Mouse (Mus musculus) MEL (cell line): ENCODE data around the gene Sycp1. TPM values are rescaled to one million over a fixed set of nuclear protein-coding genes. Genes with fewer than 3 reads are reported as not detected.

ENCODE experiments used
- DNase-seq: peaks from one replicate; pipeline ENCODE4 v3.0.0; 2011; ENCODE audit warnings: low read depth, low spot score
- H3K27ac ChIP-seq: 2 replicates; pipeline ENCODE4 v1.5.1; 2012; ENCODE audit warnings: low read depth, mild to moderate bottlenecking, control low read depth, low read length, moderate library complexity; ENCODE audit not compliant: control insufficient read depth
- H3K27me3 ChIP-seq, 2 experiments: fragments of 150-350 bp in 1 of 2; sonication (generic) in 1 of 2; 2 replicates each; pipeline ENCODE4 v1.6.1; 2012; ENCODE audit warnings: low read length in 2 of 2, mild to moderate bottlenecking in 2 of 2, improper control_type of control experiment in 1 of 2, moderate library complexity in 1 of 2; ENCODE audit not compliant: insufficient read depth in 2 of 2, control insufficient read depth in 1 of 2
- H3K36me3 ChIP-seq, 2 experiments: 2 replicates each; pipeline ENCODE4 v1.6.1; 2012 to 2014; ENCODE audit warnings: low read length in 2 of 2, improper control_type of control experiment in 1 of 2, inconsistent platforms in 1 of 2, mild to moderate bottlenecking in 1 of 2; ENCODE audit not compliant: insufficient read depth in 2 of 2, control insufficient read depth in 1 of 2
- H3K4me1 ChIP-seq, 2 experiments: fragments of 150-350 bp in 1 of 2; sonication (generic) in 1 of 2; 2 replicates each; pipeline ENCODE4 v1.6.1; 2012; ENCODE audit warnings: low read length in 2 of 2, improper control_type of control experiment in 1 of 2, mild to moderate bottlenecking in 1 of 2; ENCODE audit not compliant: insufficient read depth in 2 of 2, control insufficient read depth in 1 of 2
- H3K4me3 ChIP-seq, 2 experiments: fragments of 150-350 bp in 1 of 2; sonication (generic) in 1 of 2; 2 replicates each; pipeline ENCODE4 v1.5.1; 2012; ENCODE audit warnings: low read depth in 2 of 2, low read length in 2 of 2, mild to moderate bottlenecking in 2 of 2, moderate library complexity in 2 of 2, control low read depth in 1 of 2, improper control_type of control experiment in 1 of 2; ENCODE audit not compliant: control insufficient read depth in 1 of 2, insufficient read depth in 1 of 2
- H3K79me2 ChIP-seq: 2 replicates; pipeline ENCODE4 v1.6.1; 2012; ENCODE audit warnings: mild to moderate bottlenecking, low read length, moderate library complexity; ENCODE audit not compliant: control insufficient read depth, poor library complexity, insufficient read depth
- H3K9ac ChIP-seq: 2 replicates; pipeline ENCODE4 v1.6.1; 2012; ENCODE audit warnings: low read depth, mild to moderate bottlenecking, control low read depth, low read length, moderate library complexity; ENCODE audit not compliant: control insufficient read depth, poor library complexity, severe bottlenecking
- H3K9me3 ChIP-seq: fragments of 150-350 bp; sonication (generic); replicated peaks from 2 replicates; pipeline ENCODE4 v1.6.1; 2012; ENCODE audit warnings: mild to moderate bottlenecking, low read length, improper control_type of control experiment, moderate library complexity; ENCODE audit not compliant: insufficient read depth
- BHLHE40 ChIP-seq: IDR thresholded peaks from 2 replicates; pipeline ENCODE4 v1.6.1; 2012; ENCODE audit warnings: low read depth, mild to moderate bottlenecking, inconsistent platforms, low read length, improper control_type of control experiment, borderline replicate concordance
- CHD1 ChIP-seq: IDR thresholded peaks from 2 replicates; pipeline ENCODE4 v1.6.1; 2012; ENCODE audit warnings: low read depth, mild to moderate bottlenecking, inconsistent platforms, low read length, improper control_type of control experiment
- CHD2 ChIP-seq: IDR thresholded peaks from 2 replicates; pipeline ENCODE4 v1.6.1; 2011; ENCODE audit warnings: low read length, improper control_type of control experiment
- CTCF ChIP-seq, 3 experiments: IDR thresholded peaks in 2 of 3; conservative IDR thresholded peaks in 1 of 3; 2 replicates each; pipeline ENCODE4 v1.5.1; 2011 to 2012; ENCODE audit warnings: low read length in 3 of 3, low read depth in 2 of 3, mild to moderate bottlenecking in 2 of 3, improper control_type of control experiment in 1 of 3, inconsistent platforms in 1 of 3, mixed read lengths in 1 of 3, moderate library complexity in 1 of 3; ENCODE audit not compliant: control insufficient read depth in 1 of 3, insufficient read depth in 1 of 3, poor library complexity in 1 of 3, severe bottlenecking in 1 of 3
- ELF1 ChIP-seq: IDR thresholded peaks from 2 replicates; pipeline ENCODE4 v1.6.1; 2014; ENCODE audit warnings: low read depth, mild to moderate bottlenecking, inconsistent platforms, low read length, improper control_type of control experiment, moderate library complexity
- ETS1 ChIP-seq: IDR thresholded peaks from 2 replicates; pipeline ENCODE4 v1.6.1; 2012; ENCODE audit warnings: low read depth, mild to moderate bottlenecking, inconsistent platforms, low read length, improper control_type of control experiment, moderate library complexity
- GABPA ChIP-seq: IDR thresholded peaks from 2 replicates; pipeline ENCODE4 v1.6.1; 2012; ENCODE audit warnings: low read depth, mild to moderate bottlenecking, inconsistent platforms, low read length, improper control_type of control experiment, moderate library complexity
- GATA1 ChIP-seq: IDR thresholded peaks from 2 replicates; pipeline ENCODE4 v1.6.1; 2011; ENCODE audit warnings: low read depth, low read length, improper control_type of control experiment
- JUND ChIP-seq: IDR thresholded peaks from 2 replicates; pipeline ENCODE4 v1.6.1; 2011; ENCODE audit warnings: low read depth, mild to moderate bottlenecking, improper control_type of control experiment, low read length
- MAFK ChIP-seq: IDR thresholded peaks from 2 replicates; pipeline ENCODE4 v1.6.1; 2011; ENCODE audit warnings: low read depth, mild to moderate bottlenecking, low read length, improper control_type of control experiment, borderline replicate concordance
- MAZ ChIP-seq: IDR thresholded peaks from 2 replicates; pipeline ENCODE4 v1.6.1; 2012; ENCODE audit warnings: low read depth, mild to moderate bottlenecking, inconsistent platforms, low read length, improper control_type of control experiment
- MEF2A ChIP-seq: IDR thresholded peaks from 2 replicates; pipeline ENCODE4 v1.6.1; 2014; ENCODE audit warnings: low read depth, mild to moderate bottlenecking, inconsistent platforms, low read length, improper control_type of control experiment; ENCODE audit not compliant: poor library complexity, insufficient replicate concordance, severe bottlenecking; ENCODE audit errors: extremely low read depth
- MXI1 ChIP-seq: IDR thresholded peaks from 2 replicates; pipeline ENCODE4 v1.6.1; 2011; ENCODE audit warnings: mild to moderate bottlenecking, low read depth, low read length, improper control_type of control experiment
- MYB ChIP-seq: IDR thresholded peaks from 2 replicates; pipeline ENCODE4 v1.6.1; 2011; ENCODE audit warnings: mild to moderate bottlenecking, low read depth, low read length, improper control_type of control experiment
- MYC ChIP-seq: IDR thresholded peaks from 2 replicates; pipeline ENCODE4 v1.6.1; 2011; ENCODE audit warnings: low read depth, mild to moderate bottlenecking, low read length, improper control_type of control experiment, moderate library complexity
- NRF1 ChIP-seq: IDR thresholded peaks from 2 replicates; pipeline ENCODE4 v1.6.1; 2014; ENCODE audit warnings: low read depth, mild to moderate bottlenecking, inconsistent platforms, low read length, improper control_type of control experiment, moderate library complexity; ENCODE audit not compliant: poor library complexity, insufficient read depth, severe bottlenecking
- POLR2AphosphoS2 ChIP-seq: IDR thresholded peaks from 2 replicates; pipeline ENCODE4 v1.6.1; 2011; ENCODE audit warnings: low read length, improper control_type of control experiment
- RAD21 ChIP-seq: IDR thresholded peaks from 2 replicates; pipeline ENCODE4 v1.6.1; 2011; ENCODE audit warnings: mild to moderate bottlenecking, low read depth, low read length, improper control_type of control experiment
- RCOR1 ChIP-seq: IDR thresholded peaks from 2 replicates; pipeline ENCODE4 v1.6.1; 2012; ENCODE audit warnings: low read depth, mild to moderate bottlenecking, inconsistent platforms, low read length, improper control_type of control experiment
- SIN3A ChIP-seq: IDR thresholded peaks from 2 replicates; pipeline ENCODE4 v1.6.1; 2012; ENCODE audit warnings: low read length, improper control_type of control experiment, inconsistent platforms
- SMC3 ChIP-seq: IDR thresholded peaks from 2 replicates; pipeline ENCODE4 v1.6.1; 2011; ENCODE audit warnings: low read depth, low read length, improper control_type of control experiment
- TCF12 ChIP-seq: IDR thresholded peaks from 2 replicates; pipeline ENCODE4 v1.6.1; 2014; ENCODE audit warnings: low read depth, mild to moderate bottlenecking, inconsistent platforms, low read length, improper control_type of control experiment, moderate library complexity
- ZC3H11A ChIP-seq: IDR thresholded peaks from 2 replicates; pipeline ENCODE4 v1.6.1; 2012; ENCODE audit warnings: low read depth, mild to moderate bottlenecking, inconsistent platforms, low read length, improper control_type of control experiment
- ZKSCAN1 ChIP-seq: IDR thresholded peaks from 2 replicates; pipeline ENCODE4 v1.6.1; 2012; ENCODE audit warnings: low read depth, mild to moderate bottlenecking, inconsistent platforms, low read length, improper control_type of control experiment, moderate library complexity
- polyA plus RNA-seq, 2 experiments: library from polyadenylated mRNA; stranded (reverse) in 1 of 2; unstranded in 1 of 2; fragments of >175 nt in 1 of 2; fragments of >200 nt in 1 of 2; gene quantifications; 2 replicates each; pipeline versions ENCODE4 v1.2.1 to v1.2.4; 2012; ENCODE audit warnings: low replicate concordance in 2 of 2, low read depth in 1 of 2; ENCODE audit not compliant: insufficient read length in 2 of 2, insufficient read depth in 1 of 2, missing spikeins in 1 of 2
- total RNA-seq: library from RNA; depleted of rRNA; stranded (reverse); fragments of 300-350 nt; gene quantifications from 2 replicates; pipeline ENCODE4 v1.2.3, GENCODE M21; 2012

The Sycp1 gene
- total and polyA plus RNA-seq, 3 experiments, result 0.08 to 4.3 TPM; not detected in 1

GRCm38 (mm10) chr3:102955143-102955542 is 19.2 kb upstream of the Sycp1 start:
- Histone ChIP-seq H3K4me1 (no peaks in the 10 kb centered on the region), H3K36me3 (no peaks in the 10 kb centered on the region), H3K27me3 (peaks cover 0 to 12% of the 10 kb centered on the region in 2 experiments; a peak in 3 of 4 replicates), H3K27ac (no peak overlapping the region)
- DNase-seq, result no peak
- TF ChIP-seq CTCF (IDR thresholded peaks at IDR 0.05 in 2 of 3, conservative IDR thresholded peaks at IDR 0.05 in 1 of 3; ENCODE audit: control insufficient read depth in 1 of 3, insufficient read depth in 1 of 3, low read depth in 2 of 3, low read length in 3 of 3, poor library complexity in 1 of 3, severe bottlenecking in 1 of 3), result no peak
- TF ChIP-seq MAZ, result no peak
- no peak for TF ChIP-seq MYC
- TF ChIP-seq JUND, result no peak
- no peak for TF ChIP-seq CHD1
- TF ChIP-seq NRF1, result no peak
- no peak for TF ChIP-seq BHLHE40
- TF ChIP-seq ETS1, result no peak
- no peak for TF ChIP-seq MEF2A
- TF ChIP-seq ZKSCAN1, result no peak
- no peak for TF ChIP-seq ZC3H11A
- TF ChIP-seq MXI1, result no peak
- TF ChIP-seq SMC3, result no peak
- TF ChIP-seq GATA1, result no peak
- TF ChIP-seq GABPA, result no peak
- TF ChIP-seq RCOR1, result no peak
- TF ChIP-seq MAFK, result no peak
- TF ChIP-seq POLR2AphosphoS2, result no peak
- TF ChIP-seq SIN3A, result no peak
- TF ChIP-seq, all 39 proteins: peak for 0
- no peaks in the 10 kb centered on the region for H3K79me2 ChIP-seq
- no peak overlapping the region for H3K4me3 ChIP-seq
- no peak overlapping the region for H3K9ac ChIP-seq
- H3K9me3 ChIP-seq, result no peaks in the 10 kb centered on the region

DNA sequence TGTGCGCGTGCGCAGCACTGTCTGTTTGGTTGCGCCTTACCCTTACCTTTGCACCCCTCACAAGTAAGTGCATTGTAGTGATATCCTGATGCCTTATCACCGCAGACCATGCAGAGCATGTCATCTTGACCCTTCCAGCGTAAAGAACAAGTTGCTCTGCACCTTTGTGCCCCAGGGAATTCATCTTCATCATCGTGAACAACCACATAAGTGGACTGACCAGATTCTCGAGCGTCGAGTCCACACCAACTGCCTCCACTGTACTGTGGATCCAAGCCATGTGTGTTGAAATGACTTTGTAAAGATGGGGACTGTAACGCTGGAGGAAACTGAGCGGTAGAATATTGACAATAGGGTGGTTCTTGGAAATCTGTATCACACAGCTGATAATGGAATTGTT is 18.6 kb upstream of the Sycp1 start:
- Histone ChIP-seq H3K4me1 (no peaks in the 10 kb centered on the region), H3K9ac (no peak overlapping the region), H3K27ac (no peak overlapping the region), H3K4me3 (no peak overlapping the region), H3K36me3 (no peaks in the 10 kb centered on the region), H3K9me3 (no peaks in the 10 kb centered on the region), H3K27me3 (peaks cover 0 to 12% of the 10 kb centered on the region in 2 experiments; a peak in 3 of 4 replicates), H3K79me2 (no peaks in the 10 kb centered on the region)
- no peak for DNase-seq
- no peak for TF ChIP-seq ZC3H11A
- TF ChIP-seq MYB, result no peak
- TF ChIP-seq CHD2, result no peak
- no peak for TF ChIP-seq ELF1
- TF ChIP-seq MXI1, result no peak
- TF ChIP-seq RAD21, result no peak
- TF ChIP-seq TCF12, result no peak
